Mouse (Mus musculus) embryonic facial prominence, embryonic 14.5 days (tissue): ENCODE results near the gene Atp8b5. TPM values are rescaled to one million over a fixed set of nuclear protein-coding genes. Genes with fewer than 3 reads are reported as not detected.
A peak's percentile ranks its signal among the peaks of the same experiment; 100 is the strongest.

Experiments used
- ATAC-seq: fragments of 200-750 bp; cut with Nextera tagmentation; 2 replicates; pipeline ENCODE4 v1.8.0; 2017; ENCODE audit warnings: low read depth, moderate number of reproducible peaks, moderate TSS enrichment
- DNase-seq: peaks from one replicate; pipeline ENCODE4 v3.0.0-alpha.2; 2015; ENCODE audit warnings: low spot score
- H3K27ac ChIP-seq: fragments of 300-500 bp; sonication (generic); replicated peaks from 2 replicates; pipeline ENCODE4 v1.5.1; 2014; ENCODE audit warnings: low read depth, mild to moderate bottlenecking, low read length, moderate library complexity
- H3K27me3 ChIP-seq: fragments of 300-500 bp; sonication (generic); replicated peaks from 2 replicates; pipeline ENCODE4 v1.6.1; 2014; ENCODE audit warnings: low read length; ENCODE audit not compliant: control insufficient read depth, insufficient read depth
- H3K36me3 ChIP-seq: fragments of 300-500 bp; sonication (generic); 2 replicates; pipeline ENCODE4 v1.6.1; 2014; ENCODE audit warnings: low read length, mixed read lengths; ENCODE audit not compliant: control insufficient read depth, insufficient read depth
- H3K4me1 ChIP-seq: fragments of 300-500 bp; sonication (generic); 2 replicates; pipeline ENCODE4 v1.6.1; 2014; ENCODE audit warnings: antibody characterized with exemption, low read length; ENCODE audit not compliant: control insufficient read depth, insufficient read depth
- H3K4me2 ChIP-seq: fragments of 300-500 bp; sonication (generic); 2 replicates; pipeline ENCODE4 v1.6.1; 2014; ENCODE audit warnings: low read depth, mild to moderate bottlenecking, low read length, moderate library complexity, mixed read lengths
- H3K4me3 ChIP-seq: fragments of 300-500 bp; sonication (generic); 2 replicates; pipeline ENCODE4 v1.5.1; 2014; ENCODE audit warnings: low read depth, mild to moderate bottlenecking, low read length
- H3K9ac ChIP-seq: fragments of 300-500 bp; sonication (generic); 2 replicates; pipeline ENCODE4 v1.6.1; 2014; ENCODE audit warnings: low read depth, mild to moderate bottlenecking, low read length, moderate library complexity, mixed read lengths
- H3K9me3 ChIP-seq: fragments of 300-500 bp; sonication (generic); 2 replicates; pipeline ENCODE4 v1.6.1; 2016; ENCODE audit warnings: low read length; ENCODE audit not compliant: control insufficient read depth
- WGBS: fragments of 180-500 bp; shearing (Covaris S2); extraction: QIAGEN DNeasy Blood & Tissue Kit; methylation state at CpG from one replicate; pipeline ENCODE4 v1.1.7; 2014; 5-methylcytosine and 5-hydroxymethylcytosine counted together
- polyA plus RNA-seq: library from polyadenylated mRNA; unstranded; fragments of >200 nt; fragmentation: Nextera tagmentation; extraction: Ambion mirVana; gene quantifications from 2 replicates; pipeline ENCODE4 v1.2.1, GENCODE M21; 2014

Atp8b5 gene
- polyA plus RNA-seq, 1 experiment from 2014 or later = 0.36 TPM

- Histone ChIP-seq H3K4me3 (peak within 1 kb of the TSS; percentile 70), H3K27me3 (no peaks in the 10 kb centered on the region; the same call in 1 of the 2 replicates), H3K4me2 (peak within 1 kb of the TSS; percentile 90), H3K27ac (peak within 1 kb of the TSS; percentile 55; the same call in 1 of the 2 replicates), H3K4me1 (peaks cover 20% of the 10 kb centered on the region; the same call in 1 of the 2 replicates), H3K9me3 (no peaks in the 10 kb centered on the region), H3K9ac (peak within 1 kb of the TSS; percentile 88), H3K36me3 (no peaks in the 10 kb centered on the region)
- WGBS = 1% methylated on average over 43 of the region's 63 CpGs
- DNase-seq (peak; percentile 92), ATAC-seq (peak; percentile 95)
These were observed 114.6 kb downstream of the Atp8b5 start, which contains the start of gene Rusc2 for GRCm38 (mm10) chr4:43381408-43382154. Rusc2 (plus strand) TSS chr4:43381979.

GRCm38 (mm10) chr4:43382155-43383020 is 115.4 kb downstream of the Atp8b5 start:
- Histone ChIP-seq H3K9ac (peak overlapping the region; percentile 88), H3K27ac (peak overlapping the region; percentile 55; the same call in 1 of the 2 replicates), H3K4me3 (peak overlapping the region; percentile 70), H3K4me1 (peaks cover 20% of the 10 kb centered on the region; the same call in 1 of the 2 replicates), H3K36me3 (no peaks in the 10 kb centered on the region), H3K9me3 (no peaks in the 10 kb centered on the region), H3K27me3 (no peaks in the 10 kb centered on the region; the same call in 1 of the 2 replicates), H3K4me2 (peak overlapping the region; percentile 90)
- DNase-seq (no peak), ATAC-seq (peak; percentile 66)
- WGBS = 21% methylated on average over 7 of the region's 33 CpGs

GRCm38 (mm10) chr4:43383246-43384082 is 116.5 kb downstream of the Atp8b5 start:
- Histone ChIP-seq H3K4me1 (peaks cover 20% of the 10 kb centered on the region; the same call in 1 of the 2 replicates), H3K4me3 (peak overlapping the region; percentile 1; the same call in 1 of the 2 replicates), H3K27me3 (no peaks in the 10 kb centered on the region; the same call in 1 of the 2 replicates), H3K9ac (no peak overlapping the region), H3K36me3 (no peaks in the 10 kb centered on the region), H3K4me2 (peak overlapping the region; percentile 90), H3K27ac (no peak overlapping the region), H3K9me3 (no peaks in the 10 kb centered on the region)
- DNase-seq (no peak), ATAC-seq (no peak)
- WGBS = 70% methylated on average over 11 of the region's 11 CpGs

GRCm38 (mm10) chr4:43384083-43384460 is 117.1 kb downstream of the Atp8b5 start:
- Histone ChIP-seq H3K27me3 (no peaks in the 10 kb centered on the region; the same call in 1 of the 2 replicates), H3K4me1 (peaks cover 20% of the 10 kb centered on the region; the same call in 1 of the 2 replicates), H3K9me3 (no peaks in the 10 kb centered on the region), H3K4me3 (no peak overlapping the region), H3K36me3 (no peaks in the 10 kb centered on the region), H3K27ac (no peak overlapping the region), H3K9ac (no peak overlapping the region), H3K4me2 (no peak overlapping the region)
- 89% methylated on average over 5 of the region's 5 CpGs for WGBS
- ATAC-seq = no peak
- DNase-seq = no peak

GRCm38 (mm10) chr4:43384541-43384940 is 117.6 kb downstream of the Atp8b5 start:
- WGBS = 78% methylated on average over 3 of the region's 3 CpGs
- DNase-seq (no peak), ATAC-seq (no peak)
- Histone ChIP-seq H3K27ac (no peak overlapping the region), H3K4me2 (no peak overlapping the region), H3K4me1 (peaks cover 20% of the 10 kb centered on the region; the same call in 1 of the 2 replicates), H3K36me3 (no peaks in the 10 kb centered on the region), H3K27me3 (no peaks in the 10 kb centered on the region; the same call in 1 of the 2 replicates), H3K9ac (no peak overlapping the region), H3K9me3 (no peaks in the 10 kb centered on the region), H3K4me3 (no peak overlapping the region)

GRCm38 (mm10) chr4:43386932-43387331 is 120.0 kb downstream of the Atp8b5 start:
- peaks cover 13% of the 10 kb centered on the region for H3K4me1 ChIP-seq
- H3K9me3 ChIP-seq = no peaks in the 10 kb centered on the region
- DNase-seq (no peak), ATAC-seq (no peak)
- no peak overlapping the region for H3K27ac ChIP-seq
- no peaks in the 10 kb centered on the region for H3K27me3 ChIP-seq
- H3K4me3 ChIP-seq = no peak overlapping the region
- no peak overlapping the region for H3K9ac ChIP-seq
- H3K4me2 ChIP-seq = no peak overlapping the region
- no peaks in the 10 kb centered on the region for H3K36me3 ChIP-seq

GRCm38 (mm10) chr4:43389390-43389789 is 122.4 kb downstream of the Atp8b5 start:
- no peak overlapping the region for H3K4me2 ChIP-seq
- no peak overlapping the region for H3K4me3 ChIP-seq
- H3K27ac ChIP-seq = no peak overlapping the region
- no peak for ATAC-seq
- no peak overlapping the region for H3K9ac ChIP-seq
- H3K27me3 ChIP-seq = no peaks in the 10 kb centered on the region
- no peaks in the 10 kb centered on the region for H3K9me3 ChIP-seq
- whole genome bisulfite sequencing = 80% methylated on average over 2 of the region's 2 CpGs
- H3K36me3 ChIP-seq = no peaks in the 10 kb centered on the region
- H3K4me1 ChIP-seq = peaks cover 5% of the 10 kb centered on the region
- no peak for DNase-seq
